Mouse (Mus musculus): ENCODE measurements at regions not wholly inside any gene's neighbourhood (a gene's known extent, or its start where the extent isn't known, plus 50 kb on each side); places are given as distances from the start of the nearest gene placed in this dataset.

DNA sequence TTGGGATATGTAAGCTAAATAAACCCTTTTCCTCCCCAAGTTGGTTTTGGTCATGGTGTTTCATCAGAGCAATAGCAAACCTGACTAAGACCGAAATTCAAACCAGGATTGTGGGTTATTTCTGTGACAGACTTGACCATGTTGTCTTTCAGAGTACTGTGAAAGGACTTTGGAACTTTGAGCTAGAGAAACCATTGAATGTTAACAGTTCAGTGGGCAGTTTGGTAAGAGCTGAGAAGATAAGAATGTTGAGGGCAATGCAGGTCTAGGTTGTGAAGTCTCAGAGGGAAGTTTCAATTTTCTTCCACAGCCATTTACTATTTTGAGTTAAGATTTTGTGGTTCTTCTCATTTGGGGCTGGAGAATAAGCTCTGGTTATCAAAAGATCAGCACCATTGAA, 168.2 kb upstream of the Lpp start:
- no peak for TF ChIP-seq CTCF (IDR thresholded peaks at IDR 0.05; ENCODE audit: borderline replicate concordance, insufficient read depth, low read depth, low read length)
- no peak for TF ChIP-seq POLR2A (IDR thresholded peaks at IDR 0.05; ENCODE audit: borderline replicate concordance, insufficient read depth, low read length)

Data from cerebellum, adult 2 months (tissue).